Mouse (Mus musculus): ENCODE results near the gene Oser1. TPM values are rescaled to one million over a fixed set of nuclear protein-coding genes. Genes with fewer than 3 reads are reported as not detected.

Gene Oser1
- polyA plus RNA-seq, 1 experiment from 2014 or later, result 79.1 TPM

DNA sequence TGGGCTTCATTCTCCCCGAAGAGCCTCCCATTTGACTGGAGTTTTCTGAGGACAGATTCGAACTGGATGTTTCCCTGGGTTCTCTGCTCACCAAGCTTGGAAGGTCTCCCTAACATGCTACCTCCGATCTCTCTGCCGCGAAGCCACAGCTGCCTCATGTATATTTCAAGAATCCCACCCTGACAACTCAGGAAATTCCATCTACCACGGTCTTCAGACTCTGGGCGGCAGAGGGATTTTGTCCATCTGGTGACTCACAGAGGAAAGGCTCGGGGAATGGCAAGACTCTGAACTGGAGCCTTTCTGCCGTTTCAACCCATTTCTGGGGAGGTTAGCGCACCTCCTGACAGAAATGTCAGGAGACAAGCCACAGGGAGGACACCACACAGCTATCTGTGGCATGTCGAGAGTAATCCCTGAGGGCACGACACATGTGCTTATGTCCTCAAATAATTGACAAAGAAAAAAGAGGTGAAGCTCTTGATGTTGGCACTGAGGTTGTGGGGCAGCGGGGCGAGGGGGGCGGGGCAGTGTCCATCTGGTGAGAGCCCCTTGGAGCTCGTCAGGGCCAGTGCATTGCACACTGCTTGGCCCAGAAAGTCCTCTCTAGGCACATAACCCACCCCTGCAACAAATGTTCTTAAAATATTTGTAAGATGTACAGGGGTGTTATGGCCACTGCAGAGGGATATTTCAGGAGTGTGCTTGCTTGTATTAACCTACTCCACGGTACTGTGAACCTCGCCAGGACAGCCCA, 59.5 kb downstream of the Oser1 start:
- no peak overlapping the region for H3K4me3 ChIP-seq
- no peak overlapping the region for H3K4me2 ChIP-seq (replicated peaks)
- ATAC-seq (replicated peaks), result no peak

DNA sequence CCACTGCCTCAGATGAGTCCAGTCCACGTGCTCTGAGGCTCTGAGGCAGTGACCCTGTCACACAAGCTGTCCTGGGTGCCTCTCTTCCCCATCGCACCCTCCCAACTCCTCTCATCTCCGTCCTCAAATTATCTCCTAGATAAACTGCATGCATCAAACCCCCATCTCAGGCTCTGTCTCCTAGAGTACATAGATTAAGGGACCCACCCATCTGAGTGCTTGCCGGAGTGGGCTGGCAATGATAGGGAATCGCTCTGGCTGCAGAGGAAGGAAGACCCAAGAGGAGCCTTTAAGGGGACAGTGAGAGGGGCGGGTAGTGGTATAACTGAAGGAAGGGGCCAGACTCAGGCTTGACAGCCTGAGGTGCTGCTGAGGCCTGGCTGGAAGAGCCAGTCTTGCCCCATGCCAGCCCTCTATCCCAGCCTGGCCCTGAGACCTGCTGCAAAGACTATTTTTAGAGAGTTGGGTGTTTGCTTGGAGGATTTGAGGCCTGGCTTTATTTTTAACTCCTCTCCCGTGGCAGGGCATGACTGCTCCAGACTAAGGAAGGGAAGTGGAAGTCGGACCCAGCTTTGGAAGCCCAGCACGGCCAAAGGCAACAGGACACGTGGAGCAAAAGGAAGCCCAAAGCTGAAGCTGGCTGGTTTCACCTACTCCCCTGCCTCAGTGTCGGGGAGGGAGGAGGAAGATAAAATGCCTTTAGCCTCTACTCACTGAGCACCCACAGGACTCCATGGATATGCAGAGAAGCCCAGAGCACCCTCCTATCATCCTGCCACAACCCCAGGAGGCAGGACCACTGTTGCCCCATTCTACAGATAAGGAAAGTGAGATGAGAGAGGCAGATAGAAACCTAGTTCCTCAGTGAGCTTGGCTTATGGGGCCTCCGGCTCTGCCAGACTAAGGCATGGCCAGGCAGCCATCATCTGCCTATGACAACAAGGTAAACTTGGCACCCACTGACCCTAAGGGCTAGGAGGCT, 61.3 kb downstream of the Oser1 start:
- Histone ChIP-seq H3K4me3 (no peak overlapping the region), H3K27me3 (no peaks in the 10 kb centered on the region), H3K36me3 (no peaks in the 10 kb centered on the region), H3K9ac (replicated peaks) (no peak overlapping the region), H3K9me3 (no peaks in the 10 kb centered on the region), H3K4me1 (no peaks in the 10 kb centered on the region), H3K27ac (replicated peaks) (no peak overlapping the region), H3K4me2 (replicated peaks) (no peak overlapping the region)
- WGBS, result 78% methylated on average over 12 of the region's 12 CpGs
- ATAC-seq (replicated peaks), result no peak

More for the DNA sequence above, 59.5 kb downstream of the Oser1 start:
- no peak overlapping the region for H3K9ac ChIP-seq (replicated peaks)
- no peaks in the 10 kb centered on the region for H3K36me3 ChIP-seq
- no peaks in the 10 kb centered on the region for H3K9me3 ChIP-seq
- H3K27ac ChIP-seq (replicated peaks), result no peak overlapping the region
- H3K4me1 ChIP-seq, result no peaks in the 10 kb centered on the region
- WGBS, result 81% methylated on average over 18 of the region's 18 CpGs
- H3K27me3 ChIP-seq, result no peaks in the 10 kb centered on the region

DNA sequence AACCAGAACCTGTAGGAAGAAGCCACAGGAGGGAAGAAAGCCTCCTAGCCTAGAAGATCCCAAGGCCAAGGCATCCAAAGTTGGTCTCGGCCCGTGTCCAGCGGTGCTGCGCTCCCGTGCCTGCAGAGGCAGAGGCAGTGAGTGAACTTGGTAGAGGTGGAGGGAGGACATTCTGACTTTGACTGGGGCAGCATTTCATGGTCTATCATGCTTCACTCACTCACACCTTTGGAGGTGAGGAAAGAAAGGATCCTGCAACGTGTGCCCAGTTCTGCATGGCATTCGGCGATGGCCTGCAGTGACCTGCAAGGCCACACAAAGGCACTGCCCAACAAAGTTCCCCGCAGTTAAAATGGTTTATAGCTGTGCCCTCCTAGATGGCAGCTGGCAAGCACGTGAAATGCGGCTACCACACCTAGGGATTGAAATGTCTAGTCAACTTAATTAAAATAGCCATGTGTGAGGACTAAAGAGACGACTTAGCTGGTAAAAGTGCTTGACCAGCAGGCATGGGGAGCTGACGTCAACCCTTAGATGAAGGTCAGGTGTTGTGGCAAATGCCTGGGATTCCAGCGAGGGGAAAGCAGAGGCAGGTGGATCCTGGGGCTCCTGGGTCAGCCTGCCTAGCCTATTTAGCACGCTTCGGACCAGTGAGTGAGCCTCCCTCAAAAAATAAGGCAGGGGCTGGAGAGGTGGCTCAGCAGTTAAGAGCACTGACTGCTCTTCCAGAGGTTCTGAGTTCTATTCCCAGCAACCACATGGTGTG, 63.5 kb downstream of the Oser1 start:
- Histone ChIP-seq H3K27ac (replicated peaks) (no peak overlapping the region), H3K4me2 (replicated peaks) (no peak overlapping the region), H3K4me1 (no peaks in the 10 kb centered on the region), H3K9me3 (no peaks in the 10 kb centered on the region), H3K4me3 (no peak overlapping the region), H3K9ac (replicated peaks) (no peak overlapping the region), H3K27me3 (no peaks in the 10 kb centered on the region), H3K36me3 (no peaks in the 10 kb centered on the region)
- WGBS, result 84% methylated on average over 16 of the region's 16 CpGs
- no peak for ATAC-seq (replicated peaks)

DNA sequence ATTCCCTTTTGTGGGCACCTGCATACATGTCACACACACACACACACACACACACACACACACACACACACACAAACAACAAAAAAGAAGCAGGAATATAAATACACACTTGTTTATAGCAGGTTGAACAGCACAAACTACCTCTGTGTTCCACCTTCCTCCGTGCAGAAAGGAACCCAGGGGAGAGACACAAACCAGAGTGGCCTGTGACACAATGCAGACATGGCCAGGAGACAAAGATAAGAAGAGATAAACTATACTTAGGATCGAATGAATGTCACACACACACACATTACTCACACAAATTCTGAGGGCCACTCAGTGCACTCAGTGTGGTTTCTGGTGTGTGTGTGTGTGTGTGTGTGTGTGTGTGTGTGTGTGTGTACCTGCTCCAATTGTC, 65.2 kb downstream of the Oser1 start:
- no peaks in the 10 kb centered on the region for H3K4me1 ChIP-seq

DNA sequence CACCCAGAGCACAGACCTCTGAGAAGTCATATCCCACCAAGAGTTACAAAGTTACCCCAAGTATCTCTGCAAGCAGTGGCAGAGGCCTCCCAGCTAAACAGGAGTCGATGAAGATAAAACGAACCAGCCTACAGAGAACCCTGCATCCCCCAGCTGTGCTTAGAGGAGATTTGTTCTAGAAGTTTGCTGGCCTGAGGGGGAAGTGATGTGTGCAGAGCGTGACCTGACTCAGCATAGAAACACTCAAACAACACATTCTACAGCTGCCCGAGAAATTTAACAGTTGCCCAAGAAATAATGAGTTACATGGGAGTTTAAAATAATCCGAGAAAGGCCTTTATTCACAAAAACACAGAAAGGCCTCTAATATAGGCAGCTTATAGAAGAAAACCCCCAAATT, 65.8 kb downstream of the Oser1 start:
- no peak overlapping the region for H3K9ac ChIP-seq (replicated peaks)
- no peaks in the 10 kb centered on the region for H3K9me3 ChIP-seq
- no peak overlapping the region for H3K27ac ChIP-seq (replicated peaks)
- H3K27me3 ChIP-seq, result no peaks in the 10 kb centered on the region
- no peaks in the 10 kb centered on the region for H3K4me1 ChIP-seq
- ATAC-seq (replicated peaks), result no peak
- H3K4me2 ChIP-seq (replicated peaks), result no peak overlapping the region
- WGBS, result 83% methylated on average over 5 of the region's 5 CpGs
- no peaks in the 10 kb centered on the region for H3K36me3 ChIP-seq
- H3K4me3 ChIP-seq, result no peak overlapping the region

More for the DNA sequence above, 65.2 kb downstream of the Oser1 start:
- WGBS, result 77% methylated on average over 2 of the region's 2 CpGs
- Histone ChIP-seq H3K27me3 (no peaks in the 10 kb centered on the region), H3K9ac (replicated peaks) (no peak overlapping the region), H3K36me3 (no peaks in the 10 kb centered on the region), H3K4me2 (replicated peaks) (no peak overlapping the region), H3K9me3 (no peaks in the 10 kb centered on the region), H3K27ac (replicated peaks) (no peak overlapping the region), H3K4me3 (no peak overlapping the region)
- ATAC-seq (replicated peaks), result no peak

DNA sequence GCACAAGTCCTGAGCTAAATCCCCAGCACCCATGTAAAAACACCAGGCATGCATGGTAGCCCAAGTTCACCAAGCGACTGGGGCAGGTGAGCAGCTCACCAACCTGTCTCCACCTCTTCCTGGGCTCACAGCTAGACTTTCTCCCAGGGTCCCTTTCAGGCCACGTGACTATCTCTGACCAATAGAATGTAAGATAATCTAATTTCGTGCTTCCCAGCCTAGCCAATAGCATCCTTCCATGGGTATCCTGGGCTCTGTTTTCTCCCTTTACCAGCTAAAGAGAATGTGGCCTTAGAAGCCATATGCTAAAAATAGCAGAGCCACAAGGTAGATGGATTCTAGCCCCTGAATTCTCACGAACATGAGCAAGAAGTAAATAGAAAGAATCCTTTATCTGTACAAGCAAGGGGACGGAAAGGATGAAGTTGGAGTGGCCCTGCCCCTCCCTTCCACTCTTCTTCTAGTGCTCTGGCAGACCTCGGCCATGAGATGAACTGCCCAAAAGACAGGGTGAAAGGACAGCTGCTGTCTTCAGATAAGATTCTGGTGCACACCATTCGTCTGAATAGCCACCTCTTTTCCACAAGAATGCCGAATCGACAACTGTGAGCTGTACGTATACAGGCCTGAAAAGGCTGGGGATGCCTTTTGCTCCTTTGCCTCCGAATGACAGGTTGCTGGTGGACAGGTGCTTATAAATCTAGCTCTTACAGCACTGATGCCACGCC, 68.2 kb downstream of the Oser1 start:
- 89% methylated on average over 12 of the region's 12 CpGs for WGBS
- no peak overlapping the region for H3K4me2 ChIP-seq (replicated peaks)
- no peaks in the 10 kb centered on the region for H3K9me3 ChIP-seq
- H3K9ac ChIP-seq (replicated peaks), result no peak overlapping the region
- H3K4me3 ChIP-seq, result no peak overlapping the region
- H3K4me1 ChIP-seq, result no peaks in the 10 kb centered on the region
- no peaks in the 10 kb centered on the region for H3K27me3 ChIP-seq
- H3K27ac ChIP-seq (replicated peaks), result no peak overlapping the region
- no peak for ATAC-seq (replicated peaks)
- H3K36me3 ChIP-seq, result no peaks in the 10 kb centered on the region

Other genes starting within 250 kb of the Oser1 start
- gene Tox2, start 221.6 kb downstream of the Oser1 start, polyA plus RNA-seq (2015; fragmentation: Nextera tagmentation; extraction: Ambion mirVana), result 18.1 and 19.7 TPM in 2 replicates
- 0.22 and 0.25 TPM in 2 replicates for gene Jph2, start 26.7 kb downstream of the Oser1 start, polyA plus RNA-seq (2015; fragmentation: Nextera tagmentation; extraction: Ambion mirVana)
- 111 and 112 TPM in 2 replicates for gene Gdap1l1, start 13.8 kb upstream of the Oser1 start, polyA plus RNA-seq (2015; fragmentation: Nextera tagmentation; extraction: Ambion mirVana)
- gene Fitm2, start 47.9 kb upstream of the Oser1 start, polyA plus RNA-seq (2015; fragmentation: Nextera tagmentation; extraction: Ambion mirVana), result 11.4 and 12.3 TPM in 2 replicates
- not detected in 2 replicates for gene R3hdml, start 67.6 kb upstream of the Oser1 start, polyA plus RNA-seq (2015; fragmentation: Nextera tagmentation; extraction: Ambion mirVana)
- gene Hnf4a, start 82.1 kb upstream of the Oser1 start, polyA plus RNA-seq (2015; fragmentation: Nextera tagmentation; extraction: Ambion mirVana), result not detected in 2 replicates
- 43.3 and 44.4 TPM in 2 replicates for gene Ttpal, start 177.6 kb upstream of the Oser1 start, polyA plus RNA-seq (2015; fragmentation: Nextera tagmentation; extraction: Ambion mirVana)
- 27.9 and 28.8 TPM in 2 replicates for gene Serinc3, start 220.4 kb upstream of the Oser1 start, polyA plus RNA-seq (2015; fragmentation: Nextera tagmentation; extraction: Ambion mirVana)
- 157 and 165 TPM in 2 replicates for gene Pkig, start 233.7 kb upstream of the Oser1 start, polyA plus RNA-seq (2015; fragmentation: Nextera tagmentation; extraction: Ambion mirVana)

Data from forebrain, embryonic 15.5 days (tissue).